Mouse (Mus musculus) embryonic fibroblast, embryonic 13.5 days (primary cell): ENCODE measurements at regions not wholly inside any gene's neighbourhood (a gene's known extent, or its start where the extent isn't known, plus 50 kb on each side); places are given as distances from the start of the nearest gene placed in this dataset.
"Not testable (repeated sequence)": the region's sequence is repeated elsewhere in the genome, so short reads cannot be mapped to it uniquely, and the experiment has no call there.

Experiments used
- H3K27ac ChIP-seq: 2 replicates; pipeline ENCODE4 v1.5.1; 2012; ENCODE audit warnings: low read length, control low read depth, inconsistent platforms; ENCODE audit not compliant: insufficient read depth
- H3K4me1 ChIP-seq: 2 replicates; pipeline ENCODE4 v1.6.1; 2011; ENCODE audit warnings: low read length; ENCODE audit not compliant: control insufficient read depth, insufficient read depth
- H3K4me3 ChIP-seq: 2 replicates; pipeline ENCODE4 v1.5.1; 2011; ENCODE audit warnings: mild to moderate bottlenecking, control low read depth, low read length; ENCODE audit not compliant: insufficient read depth
- CTCF ChIP-seq: IDR thresholded peaks from 2 replicates; pipeline ENCODE4 v1.5.1; 2011; ENCODE audit warnings: mild to moderate bottlenecking, control low read depth, low read length, moderate library complexity, borderline replicate concordance; ENCODE audit not compliant: insufficient read depth
- POLR2A ChIP-seq: IDR thresholded peaks from 2 replicates; pipeline ENCODE4 v1.6.1; 2011; ENCODE audit warnings: low read depth, mild to moderate bottlenecking, control low read depth, low read length, moderate library complexity

- Histone ChIP-seq H3K4me1 (no peaks in the 10 kb centered on the region), H3K27ac (no peak overlapping the region), H3K4me3 (no peak overlapping the region)
- TF ChIP-seq POLR2A, result no peak
- TF ChIP-seq CTCF, result no peak
These were observed 472.3 kb upstream of the Dpp10 start for GRCm38 (mm10) chr1:124517543-124518171.

- H3K27ac ChIP-seq, result no peak overlapping the region
- no peak for TF ChIP-seq POLR2A
- no peak for TF ChIP-seq CTCF
- H3K4me1 ChIP-seq, result no peaks in the 10 kb centered on the region
- H3K4me3 ChIP-seq, result no peak overlapping the region
These were observed 465.1 kb upstream of the Dpp10 start for GRCm38 (mm10) chr1:124510492-124510891.

- H3K4me1 ChIP-seq, result peaks cover 7% of the 10 kb centered on the region; the same call in 1 of the 2 replicates
- TF ChIP-seq CTCF (no peak), POLR2A (no peak)
- H3K27ac ChIP-seq, result peak overlapping the region; percentile 73; the same call in 1 of the 2 replicates
- no peak overlapping the region for H3K4me3 ChIP-seq
These were observed 443.1 kb upstream of the Dpp10 start for GRCm38 (mm10) chr1:124488456-124488855.

GRCm38 (mm10) chr1:124487965-124488364 is 442.6 kb upstream of the Dpp10 start:
- TF ChIP-seq CTCF (no peak), POLR2A (no peak)
- Histone ChIP-seq H3K27ac (peak overlapping the region; percentile 78), H3K4me1 (peaks cover 7% of the 10 kb centered on the region; the same call in 1 of the 2 replicates), H3K4me3 (no peak overlapping the region)

GRCm38 (mm10) chr1:124450128-124450527 is 404.8 kb upstream of the Dpp10 start:
- TF ChIP-seq POLR2A (no peak), CTCF (no peak)
- H3K4me1 ChIP-seq, result no peaks in the 10 kb centered on the region
- H3K4me3 ChIP-seq, result no peak overlapping the region
- no peak overlapping the region for H3K27ac ChIP-seq

- TF ChIP-seq POLR2A (no peak), CTCF (no peak)
These were observed 394.2 kb upstream of the Dpp10 start for GRCm38 (mm10) chr1:124439526-124439925.

GRCm38 (mm10) chr1:124435850-124436249 is 390.5 kb upstream of the Dpp10 start:
- no peaks in the 10 kb centered on the region for H3K4me1 ChIP-seq
- no peak overlapping the region for H3K27ac ChIP-seq
- H3K4me3 ChIP-seq, result no peak overlapping the region
- TF ChIP-seq CTCF, result no peak
- no peak for TF ChIP-seq POLR2A

More at GRCm38 (mm10) chr1:124439526-124439925, 394.2 kb upstream of the Dpp10 start:
- H3K4me1 ChIP-seq, result no peaks in the 10 kb centered on the region
- H3K4me3 ChIP-seq, result no peak overlapping the region
- no peak overlapping the region for H3K27ac ChIP-seq

GRCm38 (mm10) chr1:124429583-124429982 is 384.2 kb upstream of the Dpp10 start:
- TF ChIP-seq CTCF (no peak), POLR2A (no peak)
- H3K4me1 ChIP-seq, result no peaks in the 10 kb centered on the region
- H3K4me3 ChIP-seq, result no peak overlapping the region
- no peak overlapping the region for H3K27ac ChIP-seq

- TF ChIP-seq CTCF, result no peak
- no peak for TF ChIP-seq POLR2A
- no peaks in the 10 kb centered on the region for H3K4me1 ChIP-seq
- H3K27ac ChIP-seq, result no peak overlapping the region
- H3K4me3 ChIP-seq, result no peak overlapping the region
These were observed 371.4 kb upstream of the Dpp10 start for GRCm38 (mm10) chr1:124416762-124417161.

- TF ChIP-seq CTCF (no peak), POLR2A (no peak)
- H3K4me3 ChIP-seq, result no peak overlapping the region
- no peak overlapping the region for H3K27ac ChIP-seq
- H3K4me1 ChIP-seq, result no peaks in the 10 kb centered on the region
These were observed 364.9 kb upstream of the Dpp10 start for GRCm38 (mm10) chr1:124410236-124410635.

- TF ChIP-seq CTCF (no peak), POLR2A (no peak)
- Histone ChIP-seq H3K27ac (no peak overlapping the region), H3K4me1 (no peaks in the 10 kb centered on the region), H3K4me3 (no peak overlapping the region)
These were observed 364.4 kb upstream of the Dpp10 start for GRCm38 (mm10) chr1:124409781-124410180.

GRCm38 (mm10) chr1:124369604-124370003 is 324.2 kb upstream of the Dpp10 start:
- Histone ChIP-seq H3K4me1 (no peaks in the 10 kb centered on the region), H3K4me3 (no peak overlapping the region), H3K27ac (no peak overlapping the region)
- TF ChIP-seq CTCF (no peak), POLR2A (no peak)

GRCm38 (mm10) chr1:124348491-124348890 is 303.1 kb upstream of the Dpp10 start:
- not testable (repeated sequence) for H3K27ac ChIP-seq, H3K4me3 ChIP-seq, H3K4me1 ChIP-seq
